Mouse (Mus musculus): ENCODE data around the gene Qrich2.
A peak's percentile ranks its signal among the peaks of the same experiment; 100 is the strongest.

Gene Qrich2

DNA sequence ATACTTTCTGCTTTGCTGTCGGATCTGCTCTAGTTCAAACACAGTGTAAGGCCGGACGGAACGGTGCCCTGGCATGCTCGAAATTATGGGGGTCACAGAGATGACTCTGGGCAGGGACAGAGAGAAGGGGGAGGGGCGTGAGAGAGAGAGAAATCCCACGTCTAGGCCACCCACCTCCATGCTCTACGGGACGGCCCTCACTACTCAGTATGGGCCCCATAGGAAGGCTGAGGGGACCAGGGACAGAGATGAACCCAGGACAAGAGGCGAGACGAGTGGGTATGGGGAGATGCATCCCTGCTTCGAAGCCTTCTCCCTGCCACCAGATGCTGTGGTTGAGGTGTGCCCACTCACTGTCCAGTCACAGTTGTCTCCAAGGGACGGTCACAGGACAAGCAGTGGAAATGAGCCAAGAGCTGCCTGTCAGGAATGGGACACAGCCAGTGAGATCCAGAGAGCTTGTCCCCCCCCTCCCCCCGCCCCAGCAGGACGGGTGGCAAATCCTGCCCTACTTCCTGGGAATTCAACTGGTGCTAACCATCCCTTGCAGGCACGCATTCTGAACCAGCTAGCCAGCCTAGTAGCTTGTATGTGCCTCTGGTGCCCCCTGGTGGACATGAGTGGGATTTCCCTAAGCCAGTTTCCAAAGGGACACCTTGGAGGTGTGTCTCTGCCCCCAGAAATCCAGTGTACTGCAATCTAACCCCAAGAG lies 20.3 kb downstream of the Qrich2 start:
- peak; percentile 79 to 94 for DNase-seq (ENCODE audit: low spot score in 2 of 2)

DNA sequence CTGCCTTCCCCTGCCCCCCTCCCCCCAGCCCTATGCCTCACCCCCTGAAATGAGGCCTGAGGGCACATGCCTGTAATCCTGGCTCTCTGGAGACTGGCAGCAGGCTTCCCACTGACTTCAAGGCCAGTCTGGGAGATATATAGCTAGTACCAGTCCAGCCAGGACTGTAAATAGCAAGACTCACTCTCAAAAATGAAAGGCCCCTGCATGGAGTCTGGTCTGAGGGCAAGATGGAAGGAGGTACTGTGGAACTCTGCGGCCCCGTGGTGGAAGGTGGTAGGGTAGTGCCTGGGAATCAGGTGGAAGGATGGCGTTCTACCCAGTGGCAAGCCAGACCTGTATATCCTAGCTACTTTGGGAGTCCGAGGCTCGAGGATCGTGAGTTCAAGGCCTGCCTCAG lies 22.1 kb downstream of the Qrich2 start:
- DNase-seq (ENCODE audit: low spot score in 2 of 2), result no peak

DNA sequence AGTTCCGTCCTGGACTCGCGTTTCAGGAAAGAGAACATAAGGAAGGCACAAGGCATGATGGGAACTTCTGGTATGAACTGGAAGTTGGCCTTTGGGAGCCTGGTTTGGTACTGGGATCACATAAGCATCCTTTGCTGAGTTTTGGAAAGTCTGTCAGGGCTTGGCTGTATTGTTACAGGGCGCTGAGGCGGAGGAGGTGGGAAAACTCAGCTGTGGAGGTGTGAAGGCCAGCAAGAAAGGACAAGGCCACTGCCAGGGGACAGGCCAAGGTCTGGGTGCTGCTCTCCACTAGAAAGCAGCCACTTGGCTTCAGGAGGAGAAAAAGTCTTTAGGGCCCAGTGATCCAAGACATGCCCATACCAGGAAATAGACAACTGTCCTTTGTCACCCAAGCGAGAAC lies 22.7 kb downstream of the Qrich2 start:
- DNase-seq (ENCODE audit: low spot score in 2 of 2), result no peak

GRCm38 (mm10) chr11:116442867-116443177 lies 23.2 kb downstream of the Qrich2 start:
- DNase-seq (ENCODE audit: low spot score in 2 of 2), result no peak

- DNase-seq (ENCODE audit: low spot score in 2 of 2), result no peak
Measured at GRCm38 (mm10) chr11:116442129-116442866, 23.7 kb downstream of the Qrich2 start.

- DNase-seq (ENCODE audit: low spot score in 2 of 2), result no peak
Measured at GRCm38 (mm10) chr11:116440408-116441068, 25.5 kb downstream of the Qrich2 start.

- DNase-seq (ENCODE audit: low spot score in 2 of 2), result no peak
Measured at GRCm38 (mm10) chr11:116439269-116440240, 26.5 kb downstream of the Qrich2 start.

DNA sequence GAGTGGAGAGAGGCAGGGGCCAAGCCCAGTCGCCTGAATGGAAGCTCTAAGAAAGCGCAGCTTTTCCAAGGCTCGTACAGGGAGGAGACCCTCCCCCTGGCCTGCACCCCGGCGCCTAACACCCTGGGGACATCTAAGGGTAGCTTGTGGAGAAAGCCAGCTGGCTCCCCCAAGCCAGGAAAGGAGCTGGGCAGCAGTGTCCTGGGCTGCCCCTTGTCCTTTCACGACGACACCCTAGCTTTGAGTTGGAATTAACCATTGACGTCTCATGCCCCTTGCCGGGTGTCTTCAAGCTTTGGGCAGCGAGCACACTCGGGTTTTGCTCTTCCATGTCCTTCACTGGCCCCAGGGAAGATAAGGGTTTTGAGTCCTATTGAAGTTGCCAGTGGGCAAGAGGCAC lies 28.5 kb downstream of the Qrich2 start:
- no peak for DNase-seq (ENCODE audit: low spot score in 2 of 2)

GRCm38 (mm10) chr11:116436725-116437331 lies 29.2 kb downstream of the Qrich2 start:
- DNase-seq (ENCODE audit: low spot score in 2 of 2), result no peak

- no peak for DNase-seq (ENCODE audit: low spot score in 2 of 2)
Measured at GRCm38 (mm10) chr11:116435992-116436724, 29.9 kb downstream of the Qrich2 start.

GRCm38 (mm10) chr11:116434967-116435752 lies 30.9 kb downstream of the Qrich2 start:
- DNase-seq (ENCODE audit: low spot score in 2 of 2), result no peak

DNA sequence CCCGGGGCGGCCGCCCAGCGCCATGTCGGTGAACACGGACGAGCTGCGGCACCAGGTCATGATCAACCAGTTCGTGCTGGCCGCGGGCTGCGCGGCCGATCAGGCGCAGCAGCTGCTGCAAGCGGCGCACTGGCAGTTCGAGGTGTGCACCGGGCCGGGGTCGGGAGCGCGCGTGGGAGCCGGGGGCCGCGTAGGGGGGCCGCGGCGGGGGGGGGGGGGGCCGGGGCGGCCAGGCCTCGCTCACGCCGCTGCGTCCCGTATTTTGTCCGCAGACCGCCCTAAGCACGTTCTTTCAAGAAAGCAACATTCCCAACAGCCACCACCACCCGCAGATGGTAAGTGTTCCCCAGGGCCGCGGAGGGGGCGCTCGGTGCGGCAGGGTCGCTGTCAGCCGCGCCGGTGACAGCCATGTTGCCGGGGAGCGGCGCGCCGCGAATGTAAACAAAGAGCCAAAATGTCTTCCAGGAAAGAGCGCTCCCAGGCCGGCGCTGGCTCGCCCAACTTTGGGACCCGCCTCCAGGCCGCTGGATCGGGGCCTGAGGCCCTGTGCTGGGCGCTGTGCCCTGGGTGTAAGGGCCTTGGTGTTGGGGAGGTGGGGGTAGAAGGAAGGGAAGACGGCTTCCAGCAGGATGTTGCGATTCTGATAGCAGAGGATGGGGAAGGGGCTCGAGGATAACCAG lies 31.6 kb downstream of the Qrich2 start:
- DNase-seq (ENCODE audit: low spot score in 2 of 2), result peak in 1 of 2 experiments; percentile 41

GRCm38 (mm10) chr11:116433356-116434286 lies 32.4 kb downstream of the Qrich2 start, which contains the start of gene Ubald2:
TSS of gene Ubald2 (plus strand) at chr11:116434094.
- peak; percentile 99 for DNase-seq (ENCODE audit: low spot score in 2 of 2)

- no peak for DNase-seq (ENCODE audit: low spot score in 2 of 2)
Measured at GRCm38 (mm10) chr11:116432593-116433355, 33.3 kb downstream of the Qrich2 start.

DNA sequence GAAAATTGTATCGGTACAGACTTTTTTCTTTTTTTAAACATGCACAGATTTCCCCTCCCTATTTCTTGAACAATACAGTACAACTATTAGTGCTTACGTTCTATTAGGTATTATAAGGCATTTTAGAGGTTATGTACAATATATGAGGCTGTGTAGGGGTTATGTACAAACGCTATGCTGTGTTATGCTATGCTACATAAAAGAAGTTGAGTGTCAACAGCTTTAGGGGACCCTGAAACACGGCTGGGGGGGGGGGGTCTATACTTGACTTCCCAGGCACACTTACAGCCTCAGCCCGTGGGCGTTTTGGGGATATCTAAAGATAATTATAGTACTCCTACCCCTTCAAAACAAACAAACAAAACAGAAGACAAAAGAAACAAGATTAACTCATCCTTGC lies 33.9 kb downstream of the Qrich2 start:
- DNase-seq (ENCODE audit: low spot score in 2 of 2), result no peak

DNA sequence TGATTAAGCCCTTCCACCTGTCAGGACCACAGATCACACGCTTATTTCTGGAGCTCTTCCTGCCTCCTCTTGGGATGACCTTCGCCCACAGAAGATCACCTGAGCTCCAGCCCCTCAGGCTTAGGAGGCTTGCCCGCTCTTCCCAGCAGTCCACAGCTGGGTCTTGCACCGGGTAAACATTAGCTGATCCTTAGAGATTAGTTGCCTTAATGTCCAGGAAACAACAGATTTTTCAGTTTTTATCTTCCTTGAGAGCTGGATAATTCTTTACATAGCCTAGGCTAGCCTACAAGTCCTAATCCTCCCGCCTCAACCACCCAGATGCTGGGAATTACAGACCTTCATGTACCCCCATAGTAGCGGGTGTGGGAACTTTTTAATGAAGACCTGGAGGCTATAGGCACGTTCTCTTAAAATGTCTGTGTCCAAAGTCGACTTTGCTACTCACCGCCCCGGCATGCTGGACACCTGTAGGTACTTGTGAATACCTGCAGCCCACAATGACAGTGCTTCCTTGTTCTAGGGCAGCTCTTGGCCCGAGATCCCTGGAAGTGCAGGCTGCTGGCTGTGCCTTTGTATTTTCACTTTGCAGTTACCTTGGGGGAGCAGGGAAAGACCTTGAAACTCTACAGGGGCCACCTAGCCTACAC lies 34.5 kb downstream of the Qrich2 start:
- no peak for DNase-seq (ENCODE audit: low spot score in 2 of 2)

Data from frontal cortex, postnatal 14 days (tissue).